Mouse (Mus musculus): ENCODE measurements at regions not wholly inside any gene's neighbourhood (a gene's known extent, or its start where the extent isn't known, plus 50 kb on each side); places are given as distances from the start of the nearest gene placed in this dataset.

GRCm38 (mm10) chr15:96103737-96104136, 183.6 kb upstream of the Arid2 start:
- WGBS: 10% methylated on average over 6 of the region's 6 CpGs
- no peak for TF ChIP-seq POLR2A (IDR thresholded peaks at IDR 0.05; ENCODE audit: borderline replicate concordance, insufficient read depth, low read length)
- no peak for TF ChIP-seq CTCF (IDR thresholded peaks at IDR 0.05; ENCODE audit: borderline replicate concordance, insufficient read depth, low read depth, low read length)

GRCm38 (mm10) chr15:96107503-96107902, 179.8 kb upstream of the Arid2 start:
- no peak overlapping the region for H3K27ac ChIP-seq (ENCODE audit: insufficient read depth, low read length)
- H3K4me3 ChIP-seq (replicated peaks; ENCODE audit: insufficient read depth, low read depth, low read length): no peak overlapping the region
- no peak for DNase-seq
- H3K27me3 ChIP-seq (ENCODE audit: control insufficient read depth, insufficient read depth, low read length): no peaks in the 10 kb centered on the region
- no peaks in the 10 kb centered on the region for H3K4me1 ChIP-seq (ENCODE audit: control insufficient read depth, insufficient read depth, low read length)
- WGBS: 55% methylated on average over 4 of the region's 4 CpGs
- TF ChIP-seq CTCF (IDR thresholded peaks at IDR 0.05; ENCODE audit: borderline replicate concordance, insufficient read depth, low read depth, low read length): no peak
- TF ChIP-seq POLR2A (IDR thresholded peaks at IDR 0.05; ENCODE audit: borderline replicate concordance, insufficient read depth, low read length): no peak

More at GRCm38 (mm10) chr15:96103737-96104136, 183.6 kb upstream of the Arid2 start:
- DNase-seq: no peak
- Histone ChIP-seq H3K4me1 (ENCODE audit: control insufficient read depth, insufficient read depth, low read length) (no peaks in the 10 kb centered on the region), H3K27ac (ENCODE audit: insufficient read depth, low read length) (no peak overlapping the region), H3K27me3 (ENCODE audit: control insufficient read depth, insufficient read depth, low read length) (no peaks in the 10 kb centered on the region), H3K4me3 (replicated peaks; ENCODE audit: insufficient read depth, low read depth, low read length) (no peak overlapping the region)

GRCm38 (mm10) chr15:96113091-96113490, 174.2 kb upstream of the Arid2 start:
- WGBS: 92% methylated on average over 13 of the region's 13 CpGs
- no peak overlapping the region for H3K27ac ChIP-seq (ENCODE audit: insufficient read depth, low read length)
- DNase-seq: no peak
- H3K27me3 ChIP-seq (ENCODE audit: control insufficient read depth, insufficient read depth, low read length): no peaks in the 10 kb centered on the region
- no peaks in the 10 kb centered on the region; the same call in 1 of the 2 replicates for H3K4me1 ChIP-seq (ENCODE audit: control insufficient read depth, insufficient read depth, low read length)
- no peak overlapping the region for H3K4me3 ChIP-seq (replicated peaks; ENCODE audit: insufficient read depth, low read depth, low read length)
- TF ChIP-seq POLR2A (IDR thresholded peaks at IDR 0.05; ENCODE audit: borderline replicate concordance, insufficient read depth, low read length) (no peak), CTCF (IDR thresholded peaks at IDR 0.05; ENCODE audit: borderline replicate concordance, insufficient read depth, low read depth, low read length) (no peak)

- H3K27me3 ChIP-seq (ENCODE audit: control insufficient read depth, insufficient read depth, low read length): no peaks in the 10 kb centered on the region
- H3K4me1 ChIP-seq (ENCODE audit: control insufficient read depth, insufficient read depth, low read length): no peaks in the 10 kb centered on the region; the same call in 1 of the 2 replicates
- TF ChIP-seq CTCF (IDR thresholded peaks at IDR 0.05; ENCODE audit: borderline replicate concordance, insufficient read depth, low read depth, low read length): no peak
- TF ChIP-seq POLR2A (IDR thresholded peaks at IDR 0.05; ENCODE audit: borderline replicate concordance, insufficient read depth, low read length): no peak
- WGBS: 84% methylated on average over 9 of the region's 9 CpGs
- H3K4me3 ChIP-seq (replicated peaks; ENCODE audit: insufficient read depth, low read depth, low read length): no peak overlapping the region
- H3K27ac ChIP-seq (ENCODE audit: insufficient read depth, low read length): no peak overlapping the region
- DNase-seq: no peak
These were observed 172.7 kb upstream of the Arid2 start for GRCm38 (mm10) chr15:96114616-96115015.

- TF ChIP-seq CTCF (IDR thresholded peaks at IDR 0.05; ENCODE audit: borderline replicate concordance, insufficient read depth, low read depth, low read length): no peak
- TF ChIP-seq POLR2A (IDR thresholded peaks at IDR 0.05; ENCODE audit: borderline replicate concordance, insufficient read depth, low read length): no peak
- Histone ChIP-seq H3K27me3 (ENCODE audit: control insufficient read depth, insufficient read depth, low read length) (no peaks in the 10 kb centered on the region), H3K27ac (ENCODE audit: insufficient read depth, low read length) (no peak overlapping the region), H3K4me1 (ENCODE audit: control insufficient read depth, insufficient read depth, low read length) (no peaks in the 10 kb centered on the region; the same call in 1 of the 2 replicates), H3K4me3 (replicated peaks; ENCODE audit: insufficient read depth, low read depth, low read length) (no peak overlapping the region)
- DNase-seq: no peak
- 18% methylated on average over 10 of the region's 10 CpGs for WGBS
These were observed 172.1 kb upstream of the Arid2 start for GRCm38 (mm10) chr15:96115196-96115595.

GRCm38 (mm10) chr15:96119240-96119639, 168.1 kb upstream of the Arid2 start:
- WGBS: 94% methylated on average over 7 of the region's 7 CpGs
- Histone ChIP-seq H3K27ac (ENCODE audit: insufficient read depth, low read length) (no peak overlapping the region), H3K4me1 (ENCODE audit: control insufficient read depth, insufficient read depth, low read length) (no peaks in the 10 kb centered on the region; the same call in 1 of the 2 replicates), H3K4me3 (replicated peaks; ENCODE audit: insufficient read depth, low read depth, low read length) (no peak overlapping the region), H3K27me3 (ENCODE audit: control insufficient read depth, insufficient read depth, low read length) (no peaks in the 10 kb centered on the region)
- no peak for TF ChIP-seq CTCF (IDR thresholded peaks at IDR 0.05; ENCODE audit: borderline replicate concordance, insufficient read depth, low read depth, low read length)
- no peak for TF ChIP-seq POLR2A (IDR thresholded peaks at IDR 0.05; ENCODE audit: borderline replicate concordance, insufficient read depth, low read length)
- DNase-seq: no peak

GRCm38 (mm10) chr15:96124397-96124796, 162.9 kb upstream of the Arid2 start:
- H3K4me3 ChIP-seq (replicated peaks; ENCODE audit: insufficient read depth, low read depth, low read length): no peak overlapping the region
- DNase-seq: no peak
- H3K27me3 ChIP-seq (ENCODE audit: control insufficient read depth, insufficient read depth, low read length): no peaks in the 10 kb centered on the region
- H3K4me1 ChIP-seq (ENCODE audit: control insufficient read depth, insufficient read depth, low read length): no peaks in the 10 kb centered on the region
- no peak overlapping the region for H3K27ac ChIP-seq (ENCODE audit: insufficient read depth, low read length)
- WGBS: 77% methylated on average over 6 of the region's 6 CpGs
- TF ChIP-seq CTCF (IDR thresholded peaks at IDR 0.05; ENCODE audit: borderline replicate concordance, insufficient read depth, low read depth, low read length) (no peak), POLR2A (IDR thresholded peaks at IDR 0.05; ENCODE audit: borderline replicate concordance, insufficient read depth, low read length) (no peak)

- WGBS: 78% methylated on average over 4 of the region's 4 CpGs
- TF ChIP-seq CTCF (IDR thresholded peaks at IDR 0.05; ENCODE audit: borderline replicate concordance, insufficient read depth, low read depth, low read length) (no peak), POLR2A (IDR thresholded peaks at IDR 0.05; ENCODE audit: borderline replicate concordance, insufficient read depth, low read length) (no peak)
- no peak for DNase-seq
- no peak overlapping the region for H3K27ac ChIP-seq (ENCODE audit: insufficient read depth, low read length)
- no peaks in the 10 kb centered on the region; the same call in 1 of the 2 replicates for H3K4me1 ChIP-seq (ENCODE audit: control insufficient read depth, insufficient read depth, low read length)
- no peaks in the 10 kb centered on the region for H3K27me3 ChIP-seq (ENCODE audit: control insufficient read depth, insufficient read depth, low read length)
- H3K4me3 ChIP-seq (replicated peaks; ENCODE audit: insufficient read depth, low read depth, low read length): no peak overlapping the region
These were observed 157.6 kb upstream of the Arid2 start for GRCm38 (mm10) chr15:96129699-96130098.

All from cerebellum, adult 2 months (tissue).